Mouse (Mus musculus) Patski (cell line): ENCODE results near the gene Cacnb2. TPM values are rescaled to one million over a fixed set of nuclear protein-coding genes. Genes with fewer than 3 reads are reported as not detected.

Experiments
- ATAC-seq: fragments of 100-300 bp; one replicate; pipeline ENCODE4 v1.8.0; 2021
- CTCF ChIA-PET: fragments of 350-600 bp; sonication (Branson Sonifier 250); formaldehyde crosslinking; loops from one replicate; lab custom pipeline; 2022; ENCODE audit warnings: inconsistent platforms; lab: Charles Lee
- POLR2A ChIA-PET: fragments of 350-600 bp; sonication (Branson Sonifier 250); formaldehyde crosslinking; loops from one replicate; lab custom pipeline; 2022; ENCODE audit warnings: antibody characterized with exemption, inconsistent platforms; lab: Charles Lee
- DNase-seq: peaks from one replicate; pipeline ENCODE4 v3.0.0-alpha.2; 2011; ENCODE audit warnings: low read depth, low spot score
- H3K27me3 ChIP-seq: fragments of 371-371 bp; one replicate; pipeline ENCODE4 v1.5.1; 2021
- CTCF ChIP-seq: fragments of 100-300 bp; IDR thresholded peaks from one replicate; pipeline ENCODE4 v1.5.1; 2021
- in situ Hi-C: fragments of 300-500 bp; cut with MboI; formaldehyde crosslinking; loops from 3 replicates; pipeline ENCODE4 v1.11.1; 2018; ENCODE audit warnings: low pct_unique_long_range_greater_than_20kb, mixed read lengths
- polyA plus RNA-seq: library from polyadenylated mRNA; unstranded; gene quantifications from one replicate; pipeline ENCODE4 v1.2.3, GENCODE M21; 2021

Cacnb2 gene
- polyA plus RNA-seq, 1 experiment from 2014 or later: 0.91 TPM

DNA sequence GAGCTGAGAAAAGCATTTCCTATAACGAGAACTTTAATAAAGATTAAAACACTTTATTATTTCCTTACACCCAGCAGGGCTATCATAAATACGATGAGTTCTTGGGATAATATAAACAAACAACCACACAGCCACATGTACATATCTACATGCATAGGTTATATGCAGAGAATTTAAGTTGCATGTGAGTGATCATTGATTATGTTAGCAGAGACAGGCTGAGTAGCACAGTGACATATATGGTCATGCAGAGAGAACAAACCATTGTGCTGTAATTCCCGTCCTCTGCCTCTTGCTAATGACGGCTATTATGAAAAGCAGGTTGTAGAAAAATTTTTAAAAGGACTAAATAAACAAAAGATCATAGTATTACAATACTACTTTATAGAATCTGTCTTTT lies 53.8 kb downstream of the Cacnb2 start:
- ATAC-seq (no peak), DNase-seq (no peak)
- POLR2A ChIA-PET: no interaction called here
- H3K27me3 ChIP-seq: no peaks in the 10 kb centered on the region
- no peak for TF ChIP-seq CTCF
- CTCF ChIA-PET: interaction anchor here (1.6 kb wide), 1 partner anchor 11 kb away, joined by 4 read pairs; no protein-coding TSS in a partner anchor
- in situ Hi-C loops: no loop called here

DNA sequence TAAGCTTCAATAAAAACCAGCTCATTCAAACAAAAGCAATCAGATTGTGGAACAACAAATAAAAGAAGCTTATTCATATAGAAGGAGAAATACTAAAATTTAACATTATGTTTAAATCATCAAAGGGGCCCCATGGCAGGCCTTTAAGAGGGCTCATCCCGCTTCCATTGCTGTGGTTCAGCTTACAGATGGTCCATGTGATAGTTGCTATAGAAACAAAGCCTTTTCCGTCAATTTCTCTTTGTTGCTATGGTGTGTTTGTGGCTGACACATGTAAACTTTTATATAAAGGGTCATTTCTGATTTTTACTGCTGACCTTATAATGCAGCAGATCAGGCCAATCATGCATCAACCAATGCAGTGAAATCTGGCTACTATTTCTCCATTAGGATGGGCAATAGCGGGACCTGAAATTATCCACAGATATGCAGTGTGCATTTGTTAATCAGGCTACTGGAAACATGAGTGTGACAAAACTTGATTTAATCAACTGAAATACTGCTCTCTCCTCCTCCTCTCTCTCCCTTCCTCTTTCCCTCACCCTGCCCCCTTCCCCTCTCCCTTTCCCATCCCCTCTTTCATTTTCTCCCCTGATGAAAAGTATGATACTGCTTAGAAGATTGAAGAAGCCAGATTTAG lies 54.4 kb downstream of the Cacnb2 start:
- CTCF ChIA-PET: interaction anchor here (1.6 kb wide), 1 partner anchor 11 kb away, joined by 4 read pairs; no protein-coding TSS in a partner anchor
- POLR2A ChIA-PET: no interaction called here
- in situ Hi-C loops: no loop called here

DNA sequence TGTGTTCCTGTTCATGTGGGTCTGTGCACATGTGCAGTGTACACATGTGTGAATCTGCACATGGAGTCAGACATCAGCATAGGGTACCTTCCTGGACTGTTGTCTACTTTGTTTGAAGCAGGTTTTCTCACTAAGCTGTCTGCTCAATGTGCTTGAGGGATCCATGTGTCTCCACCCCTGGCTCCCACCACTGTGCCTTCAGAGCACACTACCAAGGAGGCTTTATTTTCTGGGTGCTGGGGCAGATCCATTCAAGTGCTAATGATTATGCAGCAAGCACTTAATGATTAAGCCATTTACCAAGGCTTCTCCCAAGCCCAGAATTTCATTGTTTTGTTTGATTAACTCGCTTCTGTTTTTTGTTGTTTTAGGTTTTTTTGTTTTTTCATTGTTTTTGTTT lies 62.3 kb downstream of the Cacnb2 start:
- CTCF ChIA-PET: interaction anchor here (1.5 kb wide), 1 partner anchor 12 kb away, joined by 3 read pairs; no protein-coding TSS in a partner anchor
- in situ Hi-C loops: no loop called here
- peak; percentile 39 for ATAC-seq

More for the DNA sequence above, 54.4 kb downstream of the Cacnb2 start:
- H3K27me3 ChIP-seq: no peaks in the 10 kb centered on the region
- no peak for TF ChIP-seq CTCF
- ATAC-seq: no peak
- no peak for DNase-seq

DNA sequence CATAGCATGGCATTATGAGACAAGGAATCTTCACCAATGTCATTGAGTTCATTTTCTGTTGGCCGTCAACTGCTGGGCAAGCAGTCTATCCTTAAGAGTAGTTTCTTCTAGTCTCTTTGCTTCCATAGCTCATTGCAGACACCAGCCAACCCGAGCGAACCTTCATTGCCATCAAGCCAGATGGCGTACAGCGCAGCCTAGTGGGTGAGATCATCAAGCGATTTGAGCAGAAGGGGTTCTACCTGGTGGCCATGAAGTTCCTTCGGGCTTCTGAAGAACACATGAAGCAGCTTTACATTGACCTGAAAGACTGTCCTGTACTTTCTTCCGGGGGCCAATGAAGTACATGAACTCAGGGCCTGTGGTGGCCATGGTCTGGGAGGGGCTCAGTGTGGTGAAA lies 69.2 kb downstream of the Cacnb2 start:
- TF ChIP-seq CTCF: no peak
- no peak for DNase-seq
- ChIA-PET CTCF (no interaction called here), POLR2A (no interaction called here)
- in situ Hi-C loops: loop anchor here (10.0 kb wide), 1 partner anchor 77 kb away; no protein-coding TSS in a partner anchor
- ATAC-seq: no peak
- no peaks in the 10 kb centered on the region for H3K27me3 ChIP-seq

More for the DNA sequence above, 62.3 kb downstream of the Cacnb2 start:
- H3K27me3 ChIP-seq: no peaks in the 10 kb centered on the region
- no peak for DNase-seq
- POLR2A ChIA-PET: interaction anchor here (0.6 kb wide), 1 partner anchor 54 kb away, joined by 3 read pairs; no protein-coding TSS in a partner anchor
- no peak for TF ChIP-seq CTCF

DNA sequence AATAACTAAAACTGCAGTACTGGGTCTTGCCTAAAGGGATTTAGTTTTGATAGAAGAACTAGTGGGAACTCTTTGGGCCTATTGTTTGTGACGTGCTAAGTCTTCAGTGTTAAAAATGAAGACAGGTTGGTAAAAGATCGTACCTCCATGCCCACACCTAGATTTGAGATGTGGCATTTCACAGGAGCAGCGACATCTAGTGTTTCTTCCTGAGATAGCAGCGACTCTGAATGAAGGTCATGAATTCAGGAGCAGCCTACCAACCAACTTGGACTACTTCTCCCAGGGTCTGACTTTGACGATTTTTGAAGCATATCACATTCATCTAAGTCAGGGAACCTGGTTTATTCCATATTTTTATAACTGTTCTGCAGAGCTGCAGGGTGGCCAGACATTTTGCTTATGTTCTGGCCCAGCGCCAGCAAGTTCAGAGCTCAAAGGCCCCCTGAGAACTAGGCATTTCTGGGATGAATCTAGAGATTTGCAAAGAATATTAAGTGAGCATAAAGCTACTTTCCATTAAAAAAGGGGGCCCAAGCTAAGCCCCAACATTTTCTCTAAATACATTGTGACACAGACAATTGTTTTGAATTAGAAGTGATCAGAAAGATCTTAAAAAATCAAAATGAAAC lies 74.1 kb downstream of the Cacnb2 start:
- ATAC-seq (peak; percentile 47), DNase-seq (peak; percentile 6)
- in situ Hi-C loops: loop anchor here (10.0 to 25.0 kb wide), 3 partner anchors 82 to 1390 kb away; no protein-coding TSS in a partner anchor
- POLR2A ChIA-PET: no interaction called here
- H3K27me3 ChIP-seq: no peaks in the 10 kb centered on the region
- CTCF ChIA-PET: interaction anchor here (0.9 to 1.7 kb wide), 6 partner anchors 10 to 62 kb away, joined by 3 to 4 read pairs (median 3); no protein-coding TSS in a partner anchor
- TF ChIP-seq CTCF: peak; percentile 72

DNA sequence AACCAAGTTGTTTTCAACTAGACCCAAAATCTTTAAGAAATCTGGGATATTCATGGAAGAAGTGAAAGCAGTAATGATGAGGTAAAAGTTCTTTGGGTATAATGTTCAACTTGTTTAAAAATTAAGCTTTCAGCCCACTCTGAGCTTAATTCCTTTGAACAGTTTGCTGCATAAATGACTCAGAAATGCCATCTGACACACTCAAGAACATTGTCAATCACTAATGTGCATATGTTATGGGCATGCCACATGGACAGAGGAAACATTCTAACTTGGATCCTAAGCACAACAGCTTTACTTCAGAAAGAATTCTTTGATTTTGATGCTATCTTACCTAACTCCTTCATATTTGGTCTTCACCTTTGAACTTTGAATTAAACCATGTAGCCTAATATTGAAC lies 81.3 kb downstream of the Cacnb2 start:
- POLR2A ChIA-PET: no interaction called here
- ATAC-seq: no peak
- no peak for DNase-seq
- in situ Hi-C loops: loop anchor here (10.0 to 25.0 kb wide), 3 partner anchors 369 to 1397 kb away; no protein-coding TSS in a partner anchor
- CTCF ChIA-PET: interaction anchor here (1.9 kb wide), 1 partner anchor 11 kb away, joined by 4 read pairs; no protein-coding TSS in a partner anchor
- TF ChIP-seq CTCF: no peak
- H3K27me3 ChIP-seq: peaks cover 3% of the 10 kb centered on the region

DNA sequence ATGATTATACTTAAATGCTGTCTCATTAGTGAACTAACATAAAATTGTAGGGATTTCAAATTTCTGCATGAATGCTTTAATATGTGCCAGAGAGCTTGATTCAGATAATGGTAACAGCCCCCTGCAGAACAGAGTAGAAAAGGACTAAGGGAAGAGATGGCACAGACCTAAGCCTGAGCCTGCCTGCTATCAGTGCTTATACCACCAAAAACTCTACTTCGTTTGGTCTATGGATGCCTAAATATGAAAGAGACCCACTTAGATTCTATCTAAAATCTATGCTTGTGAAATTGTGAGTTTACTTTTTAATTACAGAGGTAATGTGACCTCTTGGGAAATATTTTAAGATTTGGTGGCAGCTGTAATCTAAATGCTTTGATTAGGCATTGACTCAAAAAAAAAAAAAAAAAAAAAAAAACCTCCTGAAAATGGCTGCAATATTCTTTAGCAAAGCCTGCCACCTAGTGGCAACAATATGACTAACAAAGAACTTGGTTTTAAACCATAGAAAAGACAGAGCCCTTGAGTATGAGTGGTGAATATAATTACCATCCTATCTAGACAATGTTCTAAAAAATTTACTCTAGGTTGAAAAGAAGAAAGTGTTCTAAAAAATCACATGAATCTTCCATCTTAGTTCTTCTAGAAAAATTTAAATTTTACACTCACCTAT lies 100.2 kb downstream of the Cacnb2 start:
- in situ Hi-C loops: no loop called here
- DNase-seq: no peak
- ChIA-PET CTCF (interaction anchor here (0.6 to 1.2 kb wide), 2 partner anchors 27 to 655 kb away, joined by 3 to 4 read pairs; no protein-coding TSS in a partner anchor), POLR2A (interaction anchor here (0.7 kb wide), 1 partner anchor 99 kb away, joined by 6 read pairs; no protein-coding TSS in a partner anchor)
- peak; percentile 20 for TF ChIP-seq CTCF
- peaks cover 8% of the 10 kb centered on the region for H3K27me3 ChIP-seq
- no peak for ATAC-seq

DNA sequence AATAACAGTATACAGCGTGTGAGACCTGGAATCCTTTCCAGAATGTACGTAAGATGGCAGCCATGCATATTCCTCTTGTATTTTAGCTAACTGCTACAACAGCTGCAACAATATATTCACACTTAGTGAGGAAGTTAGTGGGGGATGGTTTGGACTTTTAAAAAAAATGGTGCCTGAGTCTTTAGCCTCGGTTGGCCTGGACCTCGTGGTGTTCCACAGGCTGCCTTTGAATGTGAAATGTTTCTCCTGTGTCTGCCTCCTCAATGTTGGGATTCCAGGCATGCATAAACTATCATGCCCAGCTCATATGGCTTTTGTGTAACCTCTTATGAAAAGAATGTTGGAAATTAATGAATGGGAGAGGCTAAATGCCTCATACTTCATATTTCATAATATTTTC lies 100.8 kb downstream of the Cacnb2 start:
- POLR2A ChIA-PET: no interaction called here
- no peak for ATAC-seq
- no peak for TF ChIP-seq CTCF
- peaks cover 8% of the 10 kb centered on the region for H3K27me3 ChIP-seq
- no peak for DNase-seq
- in situ Hi-C loops: no loop called here
- CTCF ChIA-PET: no interaction called here

DNA sequence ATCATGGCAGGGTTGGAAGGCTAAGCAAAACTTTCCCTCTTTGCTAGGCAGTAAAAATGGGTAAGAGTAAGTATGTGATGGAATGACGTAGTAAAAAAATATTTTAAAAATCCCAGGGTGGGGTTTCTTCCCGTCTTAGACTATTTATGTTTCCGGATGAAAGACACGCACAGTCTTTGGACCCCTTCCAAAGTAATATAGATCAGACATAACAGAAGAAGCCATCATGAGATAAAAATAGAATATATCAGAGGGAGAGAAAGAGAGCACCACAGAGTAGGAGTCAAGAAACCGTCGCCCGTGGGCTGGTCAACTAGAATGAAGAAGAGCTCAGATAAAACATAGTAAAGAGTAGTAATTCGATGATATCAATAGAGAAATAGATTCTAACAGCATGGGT lies 107.4 kb downstream of the Cacnb2 start:
- DNase-seq (no peak), ATAC-seq (no peak)
- ChIA-PET CTCF (no interaction called here), POLR2A (no interaction called here)
- TF ChIP-seq CTCF: no peak
- H3K27me3 ChIP-seq: no peaks in the 10 kb centered on the region
- in situ Hi-C loops: loop anchor here (10.0 kb wide), 1 partner anchor 665 kb away; no protein-coding TSS in a partner anchor

DNA sequence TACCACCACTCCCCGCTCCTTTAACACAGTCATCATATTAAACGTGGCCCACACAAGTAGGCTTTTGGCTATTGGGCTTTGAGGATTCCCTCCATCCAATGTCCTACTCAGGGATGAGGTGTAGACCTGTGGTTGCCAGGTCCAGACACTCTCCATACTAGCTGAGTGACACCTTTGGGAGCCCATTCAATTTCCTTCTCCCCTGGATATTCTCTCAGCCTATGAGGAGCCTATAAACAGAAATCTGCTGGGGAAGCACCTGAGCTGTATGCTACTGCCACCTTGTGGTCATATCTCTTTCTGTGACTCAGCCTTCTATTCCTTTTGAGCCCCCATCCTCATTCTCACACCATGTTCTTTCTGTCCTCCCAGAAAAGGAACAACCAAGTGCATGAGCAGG lies 108.9 kb downstream of the Cacnb2 start:
- in situ Hi-C loops: loop anchor here (10.0 kb wide), 1 partner anchor 667 kb away; no protein-coding TSS in a partner anchor
- TF ChIP-seq CTCF: peak; percentile 63

More for the DNA sequence above, 108.9 kb downstream of the Cacnb2 start:
- ATAC-seq (no peak), DNase-seq (no peak)
- CTCF ChIA-PET: no interaction called here
- no peaks in the 10 kb centered on the region for H3K27me3 ChIP-seq
- POLR2A ChIA-PET: no interaction called here
